Mouse (Mus musculus): ENCODE measurements around the gene Rps18. TPM values are rescaled to one million over a fixed set of nuclear protein-coding genes. Genes with fewer than 3 reads are reported as not detected.
A peak's percentile ranks its signal among the peaks of the same experiment; 100 is the strongest.

Rps18 gene
- total RNA-seq, 2 experiments from 2014 or later, result 791 to 792 TPM

- DNase-seq, result no peak
These were observed 34.4 kb downstream of the Rps18 start for GRCm38 (mm10) chr17:33921361-33921760.

DNA sequence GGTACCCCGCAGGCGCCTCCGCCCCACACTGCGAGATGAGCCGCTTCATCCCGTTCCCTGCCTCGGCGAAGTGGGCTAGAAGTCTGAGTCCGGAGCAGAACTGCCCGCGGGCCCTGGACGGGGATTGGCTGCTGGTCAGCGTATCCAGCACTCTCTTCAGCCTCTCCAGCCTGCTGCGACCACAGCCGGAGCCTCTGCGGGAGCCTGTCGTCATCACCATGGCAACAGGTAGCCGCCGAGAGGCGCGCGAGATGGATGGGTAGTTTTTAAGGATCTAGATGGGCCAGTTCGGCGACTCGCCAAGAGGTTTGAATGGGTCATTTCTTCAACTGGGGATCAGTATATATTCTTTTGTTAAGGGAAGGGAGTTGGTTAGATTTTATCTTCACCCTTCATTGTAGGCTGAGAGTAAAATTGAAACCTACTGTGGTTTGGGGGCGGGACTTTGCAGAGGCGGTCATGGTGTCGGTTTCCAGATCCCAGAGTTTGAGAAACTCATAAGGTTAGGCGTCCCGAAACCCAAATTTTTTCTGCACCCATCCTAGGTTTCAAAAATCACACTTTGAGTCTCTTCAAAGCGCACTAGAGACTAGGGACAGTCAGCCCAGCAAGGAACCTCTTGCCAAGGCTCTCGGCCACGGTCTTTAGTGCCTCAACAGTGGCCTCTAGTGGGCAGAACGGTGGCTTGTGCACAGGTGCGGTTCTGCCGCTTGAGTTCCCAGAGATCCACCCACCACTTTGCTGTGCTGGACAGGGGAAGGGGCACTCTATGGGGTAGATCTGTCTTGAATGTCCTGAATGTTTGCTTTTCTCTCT lies 35.3 kb downstream of the Rps18 start:
- DNase-seq, result peak; percentile 88 to 89

GRCm38 (mm10) chr17:33919351-33920281 lies 36.2 kb downstream of the Rps18 start:
- peak; percentile 92 to 94 for DNase-seq

DNA sequence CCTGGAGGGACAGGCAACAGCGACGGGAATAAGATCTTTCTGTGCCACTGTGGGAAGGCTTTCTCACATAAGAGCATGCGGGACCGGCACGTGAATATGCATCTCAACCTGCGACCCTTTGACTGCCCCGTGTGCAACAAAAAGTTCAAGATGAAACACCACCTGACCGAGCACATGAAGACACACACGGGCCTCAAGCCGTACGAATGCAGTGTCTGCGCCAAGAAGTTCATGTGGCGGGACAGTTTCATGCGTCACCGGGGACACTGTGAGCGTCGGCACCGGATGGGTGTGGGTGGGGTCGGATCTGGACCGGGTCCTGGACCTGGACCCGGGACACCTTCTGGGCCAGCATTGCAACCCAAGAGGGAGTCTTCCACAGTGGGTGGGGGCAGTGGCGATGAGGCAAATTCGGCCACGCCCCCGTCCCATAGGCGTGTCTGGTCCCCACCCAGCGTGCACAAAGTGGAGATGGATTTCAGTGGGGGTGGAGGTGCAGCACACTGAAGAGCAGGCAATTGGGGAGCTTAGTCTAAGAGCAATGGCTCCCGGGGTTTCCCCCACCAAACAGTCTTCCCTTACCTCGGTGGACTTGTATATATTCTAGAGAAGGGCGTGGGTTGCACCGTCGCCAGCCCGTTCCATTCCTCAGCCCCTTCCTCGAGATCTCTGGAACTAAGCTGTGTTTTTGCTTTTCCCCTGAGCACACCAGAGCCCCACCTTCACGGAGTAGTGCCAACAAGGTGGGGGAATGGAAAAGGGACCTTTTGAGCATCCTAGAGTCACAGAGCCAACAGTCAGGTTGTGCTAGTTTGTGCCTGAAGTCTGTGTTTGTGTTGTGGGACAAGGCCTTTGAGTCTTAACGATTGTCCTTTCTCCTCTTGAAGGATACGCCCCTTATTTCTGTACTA lies 37.3 kb downstream of the Rps18 start:
- DNase-seq, result peak in 1 of 2 experiments; percentile 48

DNA sequence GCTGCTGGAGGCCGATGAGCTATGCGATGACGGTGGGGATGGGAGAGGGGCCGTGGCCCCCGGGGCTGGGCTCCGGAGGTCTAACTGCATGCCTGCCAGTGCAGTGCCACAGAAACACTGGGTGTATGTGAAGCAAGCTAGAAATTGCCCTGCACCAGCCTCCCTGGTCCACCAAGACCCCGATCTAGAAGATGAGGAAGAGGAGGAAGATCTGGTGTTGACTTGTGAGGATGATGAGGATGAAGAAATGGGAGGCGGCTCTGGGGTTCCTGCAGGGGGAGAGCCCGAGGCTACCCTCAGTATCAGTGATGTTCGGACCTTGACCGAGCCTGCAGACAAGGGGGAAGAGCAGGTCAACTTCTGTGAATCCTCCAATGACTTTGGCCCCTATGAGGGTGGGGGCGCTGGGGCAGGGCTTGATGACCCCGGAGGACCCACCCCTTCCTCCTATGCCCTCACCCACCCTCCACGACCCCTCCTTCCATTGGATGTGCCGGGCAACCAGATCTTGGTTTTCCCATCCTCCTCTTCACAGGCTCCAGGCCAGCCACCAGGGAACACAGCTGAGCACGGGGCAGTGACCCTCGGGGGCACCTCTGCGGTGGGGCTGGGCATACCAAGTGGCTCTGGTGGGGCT lies 38.0 kb downstream of the Rps18 start:
- DNase-seq, result no peak

GRCm38 (mm10) chr17:33916847-33917655 lies 38.8 kb downstream of the Rps18 start:
- DNase-seq, result peak in 1 of 2 experiments; percentile 17

DNA sequence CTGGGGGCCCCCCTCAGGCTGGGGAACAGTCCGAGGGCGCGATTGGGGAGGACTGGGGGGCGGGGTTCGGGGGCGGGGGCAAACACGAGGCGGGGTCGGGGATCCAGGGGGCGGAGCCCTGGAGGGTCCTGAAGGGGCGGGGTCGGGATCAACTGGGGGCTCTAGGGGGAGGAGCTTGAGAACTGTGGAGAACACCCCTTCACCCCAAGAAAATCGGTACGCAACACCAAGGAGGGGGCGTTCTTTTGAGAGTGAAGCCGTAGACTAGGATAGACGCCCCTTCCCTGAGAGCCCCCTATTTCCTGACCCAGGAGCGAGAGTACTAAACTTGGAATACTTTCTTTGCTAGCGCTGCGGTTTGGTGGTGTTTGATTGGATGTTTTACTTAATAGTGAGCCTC lies 39.5 kb downstream of the Rps18 start:
- DNase-seq, result no peak

GRCm38 (mm10) chr17:33915671-33916250 lies 40.0 kb downstream of the Rps18 start, which contains the start of the genes Tapbp and Zbtb22:
Tapbp (plus strand) TSS chr17:33915899.
Zbtb22 (plus strand) TSS chr17:33915904.
- DNase-seq, result peak; percentile 95 to 98

DNA sequence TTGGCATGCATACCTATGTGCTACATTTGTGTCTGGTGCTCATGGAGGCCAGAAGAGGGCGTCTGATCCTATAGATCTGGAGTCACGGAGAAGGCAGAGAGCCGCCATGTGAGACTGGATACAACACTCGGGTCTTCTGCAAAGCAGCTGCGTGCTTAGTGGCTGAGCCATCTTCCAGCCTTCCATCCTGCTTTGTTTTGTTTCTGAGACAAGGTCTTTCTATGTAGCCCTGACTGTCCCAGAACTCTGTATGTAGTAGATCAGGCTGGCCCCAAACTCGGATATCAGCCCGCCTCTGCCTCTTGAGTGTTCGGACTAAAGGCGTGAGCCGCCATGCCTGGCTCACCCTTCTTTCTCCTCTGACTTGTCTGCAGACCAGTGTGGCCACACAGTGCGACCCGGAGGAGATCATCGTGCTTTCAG lies 40.8 kb downstream of the Rps18 start:
- no peak for DNase-seq

DNA sequence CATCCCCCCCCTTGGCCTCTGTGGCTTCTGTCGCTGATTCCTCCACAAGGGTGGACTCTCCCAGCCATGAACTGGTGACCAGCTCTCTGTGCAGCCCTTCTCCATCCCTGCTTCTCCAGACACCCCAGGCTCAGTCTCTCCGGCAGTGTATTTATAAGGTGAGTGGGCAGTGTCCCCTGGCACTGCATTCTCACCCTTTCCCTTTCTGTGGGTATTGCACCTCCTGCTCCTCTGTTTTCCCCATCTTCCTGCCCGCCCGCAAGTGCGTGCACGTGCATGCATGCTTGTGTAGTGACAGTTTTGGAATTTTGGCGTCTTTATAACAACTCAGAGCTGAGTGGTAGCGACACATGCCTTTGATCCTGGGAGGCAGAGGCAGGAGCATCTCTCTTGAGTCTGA lies 41.9 kb downstream of the Rps18 start:
- no peak for DNase-seq

DNA sequence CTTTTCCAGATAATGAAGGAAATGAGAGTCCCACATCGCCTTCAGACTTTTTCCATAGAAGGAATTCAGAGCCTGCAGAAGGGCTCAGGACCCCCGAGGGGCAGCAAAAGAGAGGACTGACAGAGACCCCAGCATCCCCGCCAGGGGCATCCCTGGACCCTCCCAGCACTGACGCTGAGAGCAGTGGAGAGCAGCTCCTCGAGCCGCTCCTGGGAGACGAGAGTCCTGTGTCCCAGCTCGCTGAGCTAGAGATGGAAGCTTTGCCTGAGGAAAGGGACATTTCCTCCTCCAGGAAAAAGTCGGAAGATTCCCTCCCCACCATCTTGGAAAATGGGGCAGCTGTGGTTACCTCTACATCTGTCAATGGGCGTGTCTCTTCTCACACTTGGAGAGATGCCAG lies 42.5 kb downstream of the Rps18 start:
- no peak for DNase-seq

- DNase-seq, result no peak
These were observed 43.9 kb downstream of the Rps18 start for GRCm38 (mm10) chr17:33911813-33912414.

- DNase-seq, result no peak
These were observed 44.6 kb downstream of the Rps18 start for GRCm38 (mm10) chr17:33911052-33911812.

- no peak for DNase-seq
These were observed 45.3 kb downstream of the Rps18 start for GRCm38 (mm10) chr17:33910346-33911051.

DNA sequence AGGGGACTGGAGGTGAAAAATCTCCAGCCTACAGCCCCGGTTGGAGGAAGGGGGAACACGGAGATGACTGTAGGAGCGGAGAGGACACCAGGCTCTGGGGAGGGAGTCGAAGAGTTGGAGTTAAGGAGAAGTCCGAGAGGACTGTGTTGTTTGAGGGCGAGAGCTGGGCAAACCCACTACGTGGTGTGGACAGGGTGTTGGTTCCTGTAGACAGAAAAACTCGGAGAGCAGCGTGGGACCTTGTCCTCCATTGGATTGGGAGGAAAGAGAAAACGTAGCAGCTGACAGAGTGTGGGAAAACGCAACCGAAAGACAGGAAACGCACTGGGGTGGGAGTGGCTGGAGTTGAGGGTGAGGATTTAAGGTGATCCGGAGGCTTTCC lies 45.9 kb downstream of the Rps18 start:
- peak; percentile 76 to 78 for DNase-seq

- peak; percentile 100 for DNase-seq
These were observed 46.5 kb downstream of the Rps18 start, which contains the start of gene Daxx for GRCm38 (mm10) chr17:33909077-33909868. Daxx (plus strand) TSS chr17:33909414.
